Mouse (Mus musculus): Measurements from ENCODE around the gene Ldb2.

Ldb2 gene

DNA sequence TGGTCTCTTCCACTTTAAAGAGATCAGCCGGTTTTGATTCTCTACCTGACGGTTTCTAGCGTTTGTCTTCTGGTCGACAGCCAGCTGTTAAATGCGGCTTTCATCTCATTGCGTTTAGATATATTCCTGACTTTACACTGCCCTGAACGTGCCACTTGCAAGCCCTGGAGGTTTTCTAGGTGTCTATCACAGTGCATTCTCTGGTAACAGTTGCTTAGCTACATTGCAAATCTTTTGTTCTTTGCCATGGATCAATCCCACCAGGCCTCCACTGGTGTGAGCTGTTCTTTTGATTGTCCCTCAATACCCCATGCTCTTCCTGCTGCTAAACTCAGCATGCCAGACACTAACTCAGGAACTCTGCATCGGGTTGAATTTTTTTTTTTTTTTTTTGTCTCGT lies 145.1 kb downstream of the Ldb2 start:
- no peak for ATAC-seq (ENCODE audit: insufficient number of reproducible peaks, low FRiP score, low TSS enrichment)

- ATAC-seq (ENCODE audit: insufficient number of reproducible peaks, low FRiP score, low TSS enrichment) = no peak
These were observed 152.7 kb downstream of the Ldb2 start for GRCm38 (mm10) chr5:44646842-44647190.

DNA sequence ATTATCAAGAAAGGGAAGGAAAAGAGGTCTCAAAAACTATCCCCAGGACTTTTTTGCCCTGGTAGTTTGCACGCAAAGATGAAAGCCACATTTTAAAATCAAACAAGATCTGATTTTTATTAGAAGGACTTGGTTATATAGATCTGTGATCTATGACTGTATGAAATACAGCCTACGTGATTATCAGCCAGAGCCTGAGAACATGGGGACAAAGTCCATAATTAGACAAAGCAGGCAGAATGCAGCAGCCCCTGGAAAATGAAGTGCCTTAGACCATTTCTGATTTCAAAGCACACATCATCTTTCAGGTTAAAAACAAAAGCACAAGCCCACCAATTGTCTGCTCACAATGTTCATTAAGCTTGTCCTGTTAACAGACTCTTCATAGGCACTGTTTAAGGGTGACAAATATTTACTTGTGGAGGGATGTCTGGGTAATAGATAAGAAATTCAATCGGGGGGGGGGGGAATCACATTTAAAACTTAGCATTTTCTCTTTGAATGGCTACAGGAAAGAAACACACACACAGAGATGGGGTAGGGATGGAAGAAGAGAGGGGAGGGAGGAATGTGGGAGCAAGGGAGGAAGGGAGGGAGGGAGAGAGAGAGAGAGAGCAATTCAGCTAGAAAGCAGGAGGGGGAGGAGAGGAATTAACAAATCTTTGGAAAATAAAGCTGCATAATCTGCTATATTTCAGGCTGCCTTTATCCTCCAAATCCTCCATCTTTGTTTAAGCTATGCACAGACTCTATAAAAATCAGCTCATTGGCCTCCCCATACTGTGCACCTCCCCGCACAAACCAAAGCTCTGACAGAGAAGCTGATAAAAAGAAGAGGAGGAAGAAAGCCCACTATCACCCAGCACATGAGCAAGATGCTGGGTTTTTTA lies 153.3 kb downstream of the Ldb2 start:
- ATAC-seq (ENCODE audit: insufficient number of reproducible peaks, low FRiP score, low TSS enrichment) = no peak

GRCm38 (mm10) chr5:44643079-44643478 lies 156.4 kb downstream of the Ldb2 start:
- no peak for ATAC-seq (ENCODE audit: insufficient number of reproducible peaks, low FRiP score, low TSS enrichment)

- no peak for ATAC-seq (ENCODE audit: insufficient number of reproducible peaks, low FRiP score, low TSS enrichment)
These were observed 158.4 kb downstream of the Ldb2 start for GRCm38 (mm10) chr5:44641060-44641459.

DNA sequence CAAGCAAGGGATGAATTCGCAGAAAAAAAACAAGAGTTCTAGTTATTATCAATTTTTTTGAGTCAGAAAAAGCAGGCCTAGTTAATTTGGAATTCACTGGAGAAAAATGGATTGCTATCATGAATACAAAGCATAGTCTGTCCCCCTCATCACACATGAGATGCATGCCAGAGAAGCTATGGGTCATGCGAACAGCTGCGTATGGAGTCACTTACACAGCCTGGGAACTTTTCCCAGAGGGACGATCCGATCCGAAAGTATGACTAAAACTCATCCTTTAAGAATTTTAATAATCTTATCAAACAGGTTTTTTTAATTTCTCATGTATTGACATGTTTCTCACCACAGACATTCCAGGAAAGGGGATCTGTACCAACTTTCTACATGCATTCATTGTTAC lies 163.9 kb downstream of the Ldb2 start:
- no peak for ATAC-seq (ENCODE audit: insufficient number of reproducible peaks, low FRiP score, low TSS enrichment)

GRCm38 (mm10) chr5:44629034-44629625 lies 170.3 kb downstream of the Ldb2 start:
- no peak for ATAC-seq (ENCODE audit: insufficient number of reproducible peaks, low FRiP score, low TSS enrichment)

GRCm38 (mm10) chr5:44627487-44627886 lies 172.0 kb downstream of the Ldb2 start:
- no peak for ATAC-seq (ENCODE audit: insufficient number of reproducible peaks, low FRiP score, low TSS enrichment)

- ATAC-seq (ENCODE audit: insufficient number of reproducible peaks, low FRiP score, low TSS enrichment) = no peak
These were observed 172.6 kb downstream of the Ldb2 start for GRCm38 (mm10) chr5:44626885-44627284.

GRCm38 (mm10) chr5:44626114-44626513 lies 173.4 kb downstream of the Ldb2 start:
- ATAC-seq (ENCODE audit: insufficient number of reproducible peaks, low FRiP score, low TSS enrichment) = no peak

DNA sequence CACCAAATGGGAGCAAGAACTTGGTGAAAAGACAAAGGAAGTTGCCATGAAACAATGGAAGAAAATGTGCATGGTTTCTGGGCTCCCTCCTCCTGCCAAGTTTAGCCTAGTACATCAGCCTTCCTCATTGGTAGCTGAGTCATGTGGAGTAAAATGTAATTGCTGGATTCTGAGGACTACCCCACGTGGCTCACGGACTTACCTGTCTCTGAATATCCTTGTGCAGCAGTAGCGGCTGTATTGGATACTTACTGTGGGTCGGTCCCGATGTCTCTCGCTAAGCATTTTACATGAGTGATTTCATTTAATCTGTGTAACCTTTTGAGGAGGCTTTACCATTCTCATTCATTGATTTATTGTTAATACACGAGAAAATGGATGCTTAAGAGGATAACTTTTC lies 183.8 kb downstream of the Ldb2 start:
- ATAC-seq (ENCODE audit: insufficient number of reproducible peaks, low FRiP score, low TSS enrichment) = no peak

- no peak for ATAC-seq (ENCODE audit: insufficient number of reproducible peaks, low FRiP score, low TSS enrichment)
These were observed 190.6 kb downstream of the Ldb2 start for GRCm38 (mm10) chr5:44608901-44609300.

GRCm38 (mm10) chr5:44601340-44601739 lies 198.1 kb downstream of the Ldb2 start:
- no peak for ATAC-seq (ENCODE audit: insufficient number of reproducible peaks, low FRiP score, low TSS enrichment)

- ATAC-seq (ENCODE audit: insufficient number of reproducible peaks, low FRiP score, low TSS enrichment) = no peak
These were observed 205.8 kb downstream of the Ldb2 start for GRCm38 (mm10) chr5:44593522-44594218.

- ATAC-seq (ENCODE audit: insufficient number of reproducible peaks, low FRiP score, low TSS enrichment) = no peak
These were observed 208.7 kb downstream of the Ldb2 start for GRCm38 (mm10) chr5:44590750-44591149.

DNA sequence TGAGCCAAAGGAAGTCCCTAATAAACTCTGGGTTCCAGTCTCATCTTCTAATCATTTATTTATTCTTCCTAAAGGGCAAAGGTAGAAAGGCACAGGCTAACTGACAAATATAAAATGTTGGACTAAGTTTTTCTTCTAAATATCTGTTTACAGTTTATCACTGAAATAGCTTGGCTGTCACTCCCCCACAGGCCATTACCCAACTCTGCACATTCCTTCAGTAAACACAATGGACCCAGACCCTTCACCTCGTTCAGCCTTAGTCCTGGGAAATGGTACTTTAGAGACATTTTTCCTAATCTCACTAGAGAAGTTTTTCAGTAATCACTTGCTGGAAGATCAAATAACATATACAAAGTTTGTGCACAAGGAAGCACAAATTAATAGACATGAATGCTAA lies 210.2 kb downstream of the Ldb2 start:
- no peak for ATAC-seq (ENCODE audit: insufficient number of reproducible peaks, low FRiP score, low TSS enrichment)

- no peak for ATAC-seq (ENCODE audit: insufficient number of reproducible peaks, low FRiP score, low TSS enrichment)
These were observed 212.9 kb downstream of the Ldb2 start for GRCm38 (mm10) chr5:44586571-44586970.

DNA sequence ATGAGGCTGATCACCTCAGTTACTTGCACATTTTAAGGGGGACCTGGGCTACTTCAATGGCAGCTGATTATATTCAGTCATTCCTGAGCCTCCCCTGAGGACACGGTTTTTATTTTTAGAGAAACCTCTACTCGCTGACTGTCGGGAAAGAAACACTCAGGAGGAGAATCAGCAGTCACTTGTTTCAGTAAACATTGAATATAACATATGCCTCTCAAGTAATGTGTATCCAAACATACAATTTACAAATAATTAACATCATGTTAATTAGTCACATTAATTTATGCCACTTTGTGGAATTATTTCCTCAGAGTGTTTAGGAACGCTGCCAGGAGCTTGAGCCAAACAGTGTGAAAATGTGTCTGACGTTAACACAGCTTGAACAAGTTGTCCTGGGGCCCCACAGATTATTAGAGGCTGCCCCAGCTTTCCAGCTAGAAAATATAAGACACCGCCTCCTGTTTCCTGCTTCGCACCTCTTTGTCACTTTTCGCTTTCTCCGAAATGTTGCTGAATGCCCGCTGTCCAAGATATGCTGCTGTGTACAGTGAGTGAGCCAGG lies 219.5 kb downstream of the Ldb2 start:
- ATAC-seq (ENCODE audit: insufficient number of reproducible peaks, low FRiP score, low TSS enrichment) = no peak

DNA sequence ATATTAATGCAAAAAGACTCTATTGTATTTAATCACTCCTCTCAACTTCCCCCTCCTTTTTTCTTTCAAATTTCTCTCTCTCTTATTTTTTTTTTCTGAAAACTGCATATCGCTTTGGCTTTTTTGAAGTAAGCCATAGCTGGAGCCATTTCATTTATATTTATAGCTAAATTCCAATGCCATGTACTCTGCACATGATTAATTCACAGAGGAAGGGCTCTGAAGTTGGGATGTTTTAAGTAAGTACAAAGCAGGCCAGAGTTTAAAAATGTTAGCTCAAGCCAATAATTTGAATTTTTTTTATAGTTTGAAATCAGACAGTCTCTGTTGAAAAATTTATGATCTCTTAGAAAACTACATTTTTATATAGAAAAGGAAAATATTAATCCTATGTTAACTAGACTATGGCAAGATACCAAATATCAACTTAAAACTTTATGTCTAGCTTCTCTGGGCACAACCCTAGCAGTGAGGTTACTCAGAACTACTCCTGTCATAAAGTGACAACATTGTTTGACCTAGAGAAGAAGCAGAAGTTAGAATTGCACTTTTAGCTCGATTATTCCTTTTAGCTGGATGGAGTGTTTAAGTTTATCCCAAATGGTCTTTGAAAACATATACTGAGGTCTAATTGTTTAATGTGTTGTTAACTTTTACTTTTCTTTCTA lies 222.7 kb downstream of the Ldb2 start:
- no peak for ATAC-seq (ENCODE audit: insufficient number of reproducible peaks, low FRiP score, low TSS enrichment)

- ATAC-seq (ENCODE audit: insufficient number of reproducible peaks, low FRiP score, low TSS enrichment) = no peak
These were observed 224.8 kb downstream of the Ldb2 start for GRCm38 (mm10) chr5:44574681-44575080.

Measured in cerebellum, adult (tissue).